Mouse (Mus musculus) liver, postnatal 0 days (tissue): ENCODE measurements around the gene Mslnl.

ENCODE experiments used
- CTCF ChIP-seq: sonication (generic); IDR thresholded peaks from 2 replicates; pipeline ENCODE4 v1.5.1; 2016; ENCODE audit warnings: antibody characterized with exemption, low read depth
- EP300 ChIP-seq: IDR thresholded peaks from 2 replicates; pipeline ENCODE4 v1.6.1; 2016; ENCODE audit warnings: antibody characterized with exemption, low read depth, mild to moderate bottlenecking

DNA sequence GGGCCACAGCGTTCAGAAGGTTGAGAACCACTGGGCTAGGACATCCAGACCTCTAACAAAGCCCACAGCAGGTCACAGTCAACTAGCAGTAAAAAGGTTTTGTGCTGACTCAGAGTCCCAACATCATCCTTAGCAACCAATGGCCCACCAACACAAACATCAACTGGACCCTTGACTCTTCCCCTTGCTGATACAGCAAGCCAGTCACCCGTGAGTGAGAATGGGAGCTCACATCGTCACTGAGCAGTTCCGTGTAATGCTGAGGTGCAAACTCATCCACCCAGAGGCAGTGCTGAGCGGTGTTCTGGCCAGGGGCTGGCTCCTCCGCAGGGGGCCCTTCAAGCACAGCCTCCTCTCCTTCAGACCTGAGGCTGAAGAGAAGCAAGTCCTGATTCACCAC is 10.6 kb upstream of the Mslnl start:
- TF ChIP-seq EP300 (no peak), CTCF (no peak)
